Mouse (Mus musculus) testis, postnatal 14 days (tissue): ENCODE data around the gene Bhlha15.

ENCODE experiments used
- DNase-seq: peaks from one replicate; pipeline ENCODE4 v3.0.0; 2021; ENCODE audit warnings: low spot score

Gene Bhlha15

DNA sequence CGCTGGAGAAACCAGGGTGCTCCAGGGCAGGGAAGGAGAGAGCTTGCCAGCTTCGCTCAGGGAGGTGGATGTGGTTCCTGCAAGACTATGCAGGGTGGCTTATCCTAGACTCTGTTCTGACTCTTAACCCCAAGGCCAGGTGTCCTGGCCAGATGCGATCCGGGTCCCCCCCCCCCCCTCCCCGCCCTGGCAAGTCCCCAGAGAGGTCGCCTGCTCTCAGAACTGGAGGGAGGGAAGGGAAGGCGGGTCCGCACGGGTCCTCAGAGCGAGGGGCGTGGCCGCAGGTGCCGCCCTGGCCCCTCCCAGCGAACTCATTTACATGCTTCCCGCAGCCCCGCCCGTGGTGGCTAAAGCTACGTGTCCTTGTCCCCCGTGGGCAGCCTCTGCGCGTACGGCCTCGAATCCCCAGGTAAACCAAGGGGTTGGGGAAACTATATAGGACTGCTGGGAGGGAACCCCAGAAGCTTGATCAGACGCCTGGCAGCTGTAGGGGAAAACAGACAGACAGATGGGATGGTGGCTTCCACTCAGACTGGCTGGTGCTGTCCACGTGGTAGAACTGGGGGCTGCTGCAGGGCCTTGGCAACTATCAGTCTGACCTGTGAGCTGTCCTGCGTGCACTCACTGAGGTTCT lies at the start of gene Bhlha15:
TSS of gene Bhlha15 (plus strand) at position 337 of the 634 bp plus-strand sequence.
- peak; percentile 49 for DNase-seq

- no peak for DNase-seq
Observed at GRCm38 (mm10) chr5:144143531-144143930, 46.6 kb upstream of the Bhlha15 start.

- no peak for DNase-seq
Observed at GRCm38 (mm10) chr5:144146898-144147297, 43.2 kb upstream of the Bhlha15 start.

GRCm38 (mm10) chr5:144149530-144149929 lies 40.6 kb upstream of the Bhlha15 start:
- DNase-seq: no peak

DNA sequence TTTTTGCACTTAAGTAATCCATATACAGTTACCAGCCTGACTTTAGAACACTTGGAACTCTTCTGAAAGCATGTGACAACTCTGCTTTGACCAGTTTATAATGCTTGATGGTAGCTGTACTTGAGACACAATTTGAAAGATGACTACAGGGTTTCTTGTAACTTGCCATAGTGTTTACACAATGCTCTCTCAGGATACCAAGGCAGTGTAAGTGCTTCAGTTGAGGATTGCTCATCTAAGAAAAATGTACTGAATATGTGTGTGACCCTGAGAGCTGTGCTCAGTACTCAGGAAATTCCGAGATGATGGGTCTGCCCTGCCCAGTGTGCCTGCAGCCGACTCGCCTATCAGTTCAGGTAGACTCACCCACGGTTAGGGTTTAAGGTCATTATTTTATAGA lies 38.8 kb upstream of the Bhlha15 start:
- no peak for DNase-seq

DNA sequence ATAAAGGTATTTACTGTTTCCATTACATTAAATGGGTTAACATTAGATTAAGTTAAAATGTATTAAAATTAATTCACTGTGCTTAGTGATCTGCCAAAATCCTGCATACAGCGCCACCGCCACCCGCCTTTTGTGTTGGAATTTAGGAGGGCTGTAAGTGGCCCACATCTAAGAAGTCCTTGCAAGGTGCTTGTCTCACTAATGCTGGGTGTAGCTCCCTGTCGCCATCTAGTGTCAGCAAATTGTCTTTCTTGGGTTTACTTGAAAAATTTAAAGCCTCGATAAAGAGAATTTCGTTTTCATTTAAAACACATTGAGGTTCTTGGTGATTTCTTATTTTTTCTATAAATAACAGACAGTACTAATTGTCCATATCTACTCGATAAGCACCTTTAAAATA lies 35.6 kb upstream of the Bhlha15 start:
- no peak for DNase-seq

DNA sequence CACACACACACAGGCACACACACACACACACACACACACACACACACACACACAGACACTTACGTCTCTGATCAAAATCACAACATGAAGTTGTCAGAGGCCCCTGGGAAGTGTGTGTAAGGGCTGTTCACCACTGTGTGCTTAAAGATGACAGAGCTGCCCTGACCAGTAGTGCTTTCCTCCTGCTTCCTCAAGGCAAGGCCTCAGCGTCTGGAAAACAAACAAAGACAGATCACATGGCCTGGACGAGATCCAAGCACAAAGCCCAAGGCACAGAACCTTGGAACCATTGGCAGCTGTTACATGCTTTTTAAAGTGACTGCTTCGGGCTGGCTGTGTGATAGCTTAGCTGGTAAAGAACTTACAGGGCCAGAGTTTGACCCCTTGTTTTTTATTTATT lies 31.5 kb upstream of the Bhlha15 start:
- peak; percentile 63 for DNase-seq

- DNase-seq: no peak
Observed at GRCm38 (mm10) chr5:144159137-144159536, 30.9 kb upstream of the Bhlha15 start.

DNA sequence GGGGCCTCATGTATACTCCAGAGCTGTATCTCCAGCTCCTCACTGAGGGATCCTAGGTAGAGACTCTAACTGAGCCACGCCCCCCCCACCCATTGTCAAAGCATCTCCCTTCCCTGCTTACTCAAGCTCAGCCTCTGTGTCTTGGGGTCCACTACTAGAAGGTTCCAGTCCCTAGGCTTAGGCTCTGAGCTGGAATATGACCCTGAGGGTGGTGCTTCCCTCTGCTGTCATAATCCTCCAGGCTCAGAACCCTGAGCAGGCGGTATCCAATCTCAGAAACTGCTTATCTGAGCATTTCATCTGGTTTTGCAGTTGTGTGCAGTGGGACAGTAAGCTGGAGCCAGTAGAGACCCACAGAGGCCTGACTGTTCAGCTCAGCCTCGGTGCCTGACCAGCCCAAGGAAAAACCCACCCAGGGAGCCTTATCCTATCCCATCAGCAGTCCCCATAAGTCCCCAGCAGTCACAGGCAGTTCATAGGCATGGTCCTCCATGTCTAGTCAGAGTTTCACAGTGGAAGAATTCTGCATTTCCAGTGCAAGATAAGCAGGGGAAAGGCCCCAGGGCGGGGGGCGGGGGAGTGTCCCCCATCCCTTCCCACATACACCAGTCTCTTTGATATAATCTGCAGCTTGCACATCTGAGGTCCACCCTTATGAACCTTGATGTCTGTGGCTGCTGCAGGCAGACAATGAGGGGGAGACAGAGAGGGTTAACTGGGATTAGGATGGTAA lies 27.8 kb upstream of the Bhlha15 start:
- DNase-seq: no peak

DNA sequence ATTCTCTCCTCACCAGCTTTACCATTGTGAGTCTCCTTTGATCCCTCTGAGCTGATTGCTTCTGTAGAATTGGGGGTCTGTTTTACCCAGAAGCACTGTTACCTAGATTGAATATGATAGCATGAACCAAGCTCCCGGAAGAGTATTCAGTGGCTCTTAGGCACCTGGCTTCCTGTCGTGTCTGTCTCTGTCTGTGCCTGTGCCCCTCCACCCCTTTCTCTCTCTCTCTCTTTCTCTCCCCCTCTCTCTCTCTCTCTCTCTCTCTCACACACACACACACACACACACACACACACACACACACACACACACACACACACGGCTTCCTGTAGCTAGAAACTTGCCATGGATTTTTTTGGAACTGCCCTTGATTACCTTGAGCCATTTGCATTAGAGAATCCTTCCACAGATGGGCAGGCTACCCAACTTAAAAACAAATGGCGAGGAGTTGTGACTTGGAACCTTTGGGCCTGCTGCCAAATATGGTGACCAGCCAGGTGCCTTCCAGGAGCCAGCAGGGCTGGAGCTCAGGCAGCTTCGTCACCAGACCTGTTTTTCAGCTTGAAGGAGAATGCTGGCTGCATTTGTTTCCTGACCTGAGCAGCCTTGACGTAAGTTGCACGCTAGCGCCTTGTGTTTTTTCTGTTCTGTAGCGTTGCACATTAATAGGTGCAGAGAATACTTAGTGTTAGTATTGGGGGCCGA lies 27.1 kb upstream of the Bhlha15 start:
- peak; percentile 41 for DNase-seq

- DNase-seq: no peak
Observed at GRCm38 (mm10) chr5:144165756-144166155, 24.3 kb upstream of the Bhlha15 start.

DNA sequence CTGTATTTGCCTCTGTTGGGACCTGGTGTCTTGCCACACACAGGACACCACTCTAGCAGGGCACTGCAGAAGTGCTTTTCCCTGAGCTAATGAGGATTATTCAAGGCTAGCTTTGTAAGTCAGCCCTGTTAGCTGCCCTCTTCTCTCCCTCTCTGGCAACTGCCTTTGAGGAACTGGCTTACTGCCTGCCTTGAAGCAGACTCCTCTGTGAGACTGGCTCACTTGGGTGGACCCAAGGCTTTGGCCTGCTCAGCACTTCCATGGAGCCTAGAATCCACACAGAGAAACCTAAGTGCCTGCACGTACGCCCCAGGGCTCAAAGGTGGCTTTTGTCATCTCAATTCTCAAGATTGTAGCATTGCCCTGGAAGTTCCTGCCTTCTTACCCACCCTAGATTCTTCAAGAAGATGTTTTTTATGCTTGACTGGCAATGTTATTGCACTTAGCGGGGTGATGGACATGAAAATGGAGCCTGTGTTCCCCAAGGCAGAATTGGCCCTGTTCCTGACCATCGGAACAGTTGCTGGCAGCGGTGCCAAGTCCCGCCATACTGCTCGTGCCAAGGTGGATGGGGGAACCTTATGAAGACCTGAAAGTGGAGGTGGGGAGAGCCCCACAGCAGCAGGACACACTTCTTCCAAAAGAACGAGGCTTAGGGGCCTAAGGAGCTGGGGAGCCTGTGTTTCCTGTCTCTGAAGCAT lies 20.7 kb upstream of the Bhlha15 start:
- DNase-seq: no peak

GRCm38 (mm10) chr5:144173648-144174047 lies 16.4 kb upstream of the Bhlha15 start:
- DNase-seq: no peak

- DNase-seq: no peak
Observed at GRCm38 (mm10) chr5:144178216-144178615, 11.9 kb upstream of the Bhlha15 start.

GRCm38 (mm10) chr5:144181249-144181648 lies 8.8 kb upstream of the Bhlha15 start:
- no peak for DNase-seq

- peak; percentile 40 for DNase-seq
Observed at GRCm38 (mm10) chr5:144182542-144183247, 7.4 kb upstream of the Bhlha15 start.

DNA sequence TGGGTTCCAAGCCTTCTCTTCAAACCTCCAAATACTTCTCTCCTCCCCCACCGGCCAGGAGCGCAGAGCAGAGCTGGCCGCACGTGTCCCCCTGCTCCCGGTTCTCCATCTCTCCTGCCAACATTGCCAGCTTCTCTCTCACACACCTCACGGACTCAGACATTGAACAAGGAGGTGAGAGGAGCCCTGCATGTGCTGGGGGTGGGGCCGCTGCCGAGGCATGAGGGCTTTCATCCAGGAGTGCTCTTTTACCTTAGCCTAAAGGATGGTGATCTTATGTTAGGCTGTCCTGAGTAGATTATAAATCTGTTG lies 6.9 kb upstream of the Bhlha15 start:
- DNase-seq: no peak

DNA sequence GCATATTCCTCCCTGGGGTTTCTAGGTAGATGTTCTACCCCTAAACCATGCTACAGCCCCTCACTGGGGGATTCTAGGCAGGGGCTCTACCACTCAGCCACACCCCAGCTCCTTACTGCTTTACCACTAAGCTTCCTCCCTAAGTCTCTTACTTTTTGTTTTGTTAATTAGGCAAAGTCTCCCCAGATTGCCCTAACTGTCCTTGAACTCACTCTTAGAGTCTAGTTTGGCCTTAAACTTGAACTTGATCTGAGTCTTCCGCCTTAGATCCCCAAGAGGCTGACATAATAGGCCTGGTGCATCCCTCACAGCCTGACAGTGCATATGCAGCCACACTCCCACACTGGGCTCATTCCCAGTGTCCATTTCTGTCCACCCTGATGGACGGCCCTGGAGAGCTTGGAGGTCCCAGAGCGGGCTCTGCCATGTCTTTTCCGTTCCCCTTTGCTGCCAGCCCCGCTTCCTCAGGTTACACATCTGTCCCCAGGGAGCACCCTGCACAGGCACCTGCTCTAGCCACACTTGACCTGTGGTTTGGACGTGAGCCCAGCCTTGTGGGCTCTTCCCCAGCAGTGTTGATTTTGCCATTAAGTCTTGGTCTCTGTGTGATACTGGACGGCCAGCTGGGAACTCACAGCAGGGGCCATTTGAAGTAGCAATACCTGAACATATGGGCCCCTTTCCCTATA lies 6.3 kb upstream of the Bhlha15 start:
- DNase-seq: no peak

GRCm38 (mm10) chr5:144184350-144185045 lies 5.6 kb upstream of the Bhlha15 start:
- no peak for DNase-seq

GRCm38 (mm10) chr5:144188422-144188821 lies 1.7 kb upstream of the Bhlha15 start:
- no peak for DNase-seq

GRCm38 (mm10) chr5:144189327-144189726 lies 759 bp upstream of the Bhlha15 start:
- no peak for DNase-seq
